Mouse (Mus musculus): Measurements from ENCODE around the gene Cd164l2. TPM values are rescaled to one million over a fixed set of nuclear protein-coding genes. Genes with fewer than 3 reads are reported as not detected.

Cd164l2 gene
- polyA plus RNA-seq, 1 experiment from 2014 or later: 2.2 TPM

Small RNAs within 50 kb of the gene (microRNA-seq; reads per million reads assigned to microRNA genes)
- gene Mir7017: 0.91 reads per million

Other genes with a start within 250 kb of the Cd164l2 start
- gene Fgr, start 238.0 kb upstream of the Cd164l2 start, polyA plus RNA-seq (2016; fragmentation: Nextera tagmentation; extraction: Ambion mirVana): 0.29 and 0.39 TPM in 2 replicates
- 12.7 and 14.6 TPM in 2 replicates for gene Ahdc1, start 200.9 kb upstream of the Cd164l2 start, polyA plus RNA-seq (2016; fragmentation: Nextera tagmentation; extraction: Ambion mirVana)
- gene Wasf2, start 81.6 kb upstream of the Cd164l2 start, polyA plus RNA-seq (2016; fragmentation: Nextera tagmentation; extraction: Ambion mirVana): 78.8 and 88.4 TPM in 2 replicates
- gene Gpr3, start 405 bp downstream of the Cd164l2 start, polyA plus RNA-seq (2016; fragmentation: Nextera tagmentation; extraction: Ambion mirVana): 0.13 TPM in 1 of 2 replicates, not detected in the other
- 2.6 and 2.7 TPM in 2 replicates for gene Map3k6, start 28.7 kb downstream of the Cd164l2 start, polyA plus RNA-seq (2016; fragmentation: Nextera tagmentation; extraction: Ambion mirVana)
- gene Sytl1, start 51.0 kb downstream of the Cd164l2 start, polyA plus RNA-seq (2016; fragmentation: Nextera tagmentation; extraction: Ambion mirVana): 2.3 and 2.8 TPM in 2 replicates
- gene Tmem222, start 65.7 kb downstream of the Cd164l2 start, polyA plus RNA-seq (2016; fragmentation: Nextera tagmentation; extraction: Ambion mirVana): 80.2 and 81.8 TPM in 2 replicates
- 17.0 and 18.7 TPM in 2 replicates for gene Wdtc1, start 141.3 kb downstream of the Cd164l2 start, polyA plus RNA-seq (2016; fragmentation: Nextera tagmentation; extraction: Ambion mirVana)
- gene Slc9a1, start 157.6 kb downstream of the Cd164l2 start, polyA plus RNA-seq (2016; fragmentation: Nextera tagmentation; extraction: Ambion mirVana): 7.6 and 7.9 TPM in 2 replicates